Mouse (Mus musculus): Measurements from ENCODE around the gene Srgn. TPM values are rescaled to one million over a fixed set of nuclear protein-coding genes. Genes with fewer than 3 reads are reported as not detected.

The Srgn gene
- polyA plus RNA-seq, 1 experiment from 2014 or later = 38.8 TPM

GRCm38 (mm10) chr10:62550787-62551300, 23.6 kb upstream of the Srgn start:
- H3K4me3 ChIP-seq (ENCODE audit: low read depth, low read length) = no peak overlapping the region
- peaks cover 5% of the 10 kb centered on the region for H3K36me3 ChIP-seq (ENCODE audit: control insufficient read depth, insufficient read depth, low read length)
- H3K9me3 ChIP-seq (ENCODE audit: control insufficient read depth, low read length) = no peaks in the 10 kb centered on the region
- no peak overlapping the region for H3K4me2 ChIP-seq (ENCODE audit: low read depth, low read length)
- H3K27ac ChIP-seq (replicated peaks; ENCODE audit: low read depth, low read length) = no peak overlapping the region
- no peaks in the 10 kb centered on the region for H3K27me3 ChIP-seq (replicated peaks; ENCODE audit: control insufficient read depth, insufficient read depth, low read length)
- H3K9ac ChIP-seq (ENCODE audit: low read depth, low read length) = no peak overlapping the region
- no peak for ATAC-seq (ENCODE audit: low read depth)
- WGBS = 84% methylated on average over 7 of the region's 7 CpGs
- no peaks in the 10 kb centered on the region for H3K4me1 ChIP-seq (ENCODE audit: control insufficient read depth, insufficient read depth, low read length)
- no peak for DNase-seq (ENCODE audit: low spot score)

- ATAC-seq (ENCODE audit: low read depth) (no peak), DNase-seq (ENCODE audit: low spot score) (peak; percentile 13)
- H3K27me3 ChIP-seq (replicated peaks; ENCODE audit: control insufficient read depth, insufficient read depth, low read length) = no peaks in the 10 kb centered on the region
- no peak overlapping the region for H3K9ac ChIP-seq (ENCODE audit: low read depth, low read length)
- no peaks in the 10 kb centered on the region for H3K4me1 ChIP-seq (ENCODE audit: control insufficient read depth, insufficient read depth, low read length)
- no peaks in the 10 kb centered on the region for H3K9me3 ChIP-seq (ENCODE audit: control insufficient read depth, low read length)
- WGBS = 27% methylated on average over 15 of the region's 16 CpGs
- no peak overlapping the region for H3K27ac ChIP-seq (replicated peaks; ENCODE audit: low read depth, low read length)
- peaks cover 5% of the 10 kb centered on the region for H3K36me3 ChIP-seq (ENCODE audit: control insufficient read depth, insufficient read depth, low read length)
- no peak overlapping the region for H3K4me2 ChIP-seq (ENCODE audit: low read depth, low read length)
- H3K4me3 ChIP-seq (ENCODE audit: low read depth, low read length) = no peak overlapping the region
Measured at GRCm38 (mm10) chr10:62549523-62550166, 22.4 kb upstream of the Srgn start.

GRCm38 (mm10) chr10:62546441-62546840, 19.2 kb upstream of the Srgn start:
- no peak for ATAC-seq (ENCODE audit: low read depth)
- H3K27me3 ChIP-seq (replicated peaks; ENCODE audit: control insufficient read depth, insufficient read depth, low read length) = no peaks in the 10 kb centered on the region
- 58% methylated on average over 10 of the region's 10 CpGs for WGBS
- H3K36me3 ChIP-seq (ENCODE audit: control insufficient read depth, insufficient read depth, low read length) = no peaks in the 10 kb centered on the region
- H3K4me1 ChIP-seq (ENCODE audit: control insufficient read depth, insufficient read depth, low read length) = no peaks in the 10 kb centered on the region
- H3K9me3 ChIP-seq (ENCODE audit: control insufficient read depth, low read length) = no peaks in the 10 kb centered on the region
- no peak overlapping the region for H3K4me2 ChIP-seq (ENCODE audit: low read depth, low read length)
- H3K27ac ChIP-seq (replicated peaks; ENCODE audit: low read depth, low read length) = no peak overlapping the region
- H3K9ac ChIP-seq (ENCODE audit: low read depth, low read length) = peak overlapping the region; percentile 19; the same call in 1 of the 2 replicates
- no peak overlapping the region for H3K4me3 ChIP-seq (ENCODE audit: low read depth, low read length)
- DNase-seq (ENCODE audit: low spot score) = peak; percentile 57

- H3K4me3 ChIP-seq (ENCODE audit: low read depth, low read length) = no peak overlapping the region
- H3K9ac ChIP-seq (ENCODE audit: low read depth, low read length) = no peak overlapping the region
- DNase-seq (ENCODE audit: low spot score) (no peak), ATAC-seq (ENCODE audit: low read depth) (no peak)
- no peaks in the 10 kb centered on the region for H3K4me1 ChIP-seq (ENCODE audit: control insufficient read depth, insufficient read depth, low read length)
- no peaks in the 10 kb centered on the region for H3K9me3 ChIP-seq (ENCODE audit: control insufficient read depth, low read length)
- H3K27me3 ChIP-seq (replicated peaks; ENCODE audit: control insufficient read depth, insufficient read depth, low read length) = no peaks in the 10 kb centered on the region
- H3K27ac ChIP-seq (replicated peaks; ENCODE audit: low read depth, low read length) = no peak overlapping the region
- H3K36me3 ChIP-seq (ENCODE audit: control insufficient read depth, insufficient read depth, low read length) = no peaks in the 10 kb centered on the region
- H3K4me2 ChIP-seq (ENCODE audit: low read depth, low read length) = no peak overlapping the region
Measured at GRCm38 (mm10) chr10:62545759-62546158, 18.5 kb upstream of the Srgn start.

GRCm38 (mm10) chr10:62544316-62544715, 17.1 kb upstream of the Srgn start:
- Histone ChIP-seq H3K27me3 (replicated peaks; ENCODE audit: control insufficient read depth, insufficient read depth, low read length) (no peaks in the 10 kb centered on the region), H3K36me3 (ENCODE audit: control insufficient read depth, insufficient read depth, low read length) (no peaks in the 10 kb centered on the region), H3K4me2 (ENCODE audit: low read depth, low read length) (no peak overlapping the region), H3K4me1 (ENCODE audit: control insufficient read depth, insufficient read depth, low read length) (no peaks in the 10 kb centered on the region), H3K4me3 (ENCODE audit: low read depth, low read length) (no peak overlapping the region), H3K27ac (replicated peaks; ENCODE audit: low read depth, low read length) (no peak overlapping the region), H3K9me3 (ENCODE audit: control insufficient read depth, low read length) (no peaks in the 10 kb centered on the region), H3K9ac (ENCODE audit: low read depth, low read length) (no peak overlapping the region)
- ATAC-seq (ENCODE audit: low read depth) (no peak), DNase-seq (ENCODE audit: low spot score) (no peak)
- 90% methylated on average over 4 of the region's 4 CpGs for WGBS

- Histone ChIP-seq H3K4me2 (ENCODE audit: low read depth, low read length) (no peak overlapping the region), H3K4me1 (ENCODE audit: control insufficient read depth, insufficient read depth, low read length) (no peaks in the 10 kb centered on the region), H3K27me3 (replicated peaks; ENCODE audit: control insufficient read depth, insufficient read depth, low read length) (no peaks in the 10 kb centered on the region), H3K27ac (replicated peaks; ENCODE audit: low read depth, low read length) (no peak overlapping the region), H3K9me3 (ENCODE audit: control insufficient read depth, low read length) (no peaks in the 10 kb centered on the region), H3K9ac (ENCODE audit: low read depth, low read length) (no peak overlapping the region), H3K4me3 (ENCODE audit: low read depth, low read length) (no peak overlapping the region), H3K36me3 (ENCODE audit: control insufficient read depth, insufficient read depth, low read length) (no peaks in the 10 kb centered on the region)
- DNase-seq (ENCODE audit: low spot score) (no peak), ATAC-seq (ENCODE audit: low read depth) (no peak)
- 77% methylated on average over 12 of the region's 12 CpGs for WGBS
Measured at GRCm38 (mm10) chr10:62543399-62543808, 16.2 kb upstream of the Srgn start.

GRCm38 (mm10) chr10:62542928-62543327, 15.7 kb upstream of the Srgn start:
- DNase-seq (ENCODE audit: low spot score) (no peak), ATAC-seq (ENCODE audit: low read depth) (no peak)
- 91% methylated on average over 8 of the region's 8 CpGs for WGBS
- Histone ChIP-seq H3K9ac (ENCODE audit: low read depth, low read length) (no peak overlapping the region), H3K4me2 (ENCODE audit: low read depth, low read length) (no peak overlapping the region), H3K27ac (replicated peaks; ENCODE audit: low read depth, low read length) (no peak overlapping the region), H3K9me3 (ENCODE audit: control insufficient read depth, low read length) (no peaks in the 10 kb centered on the region), H3K4me3 (ENCODE audit: low read depth, low read length) (no peak overlapping the region), H3K36me3 (ENCODE audit: control insufficient read depth, insufficient read depth, low read length) (no peaks in the 10 kb centered on the region), H3K4me1 (ENCODE audit: control insufficient read depth, insufficient read depth, low read length) (no peaks in the 10 kb centered on the region), H3K27me3 (replicated peaks; ENCODE audit: control insufficient read depth, insufficient read depth, low read length) (no peaks in the 10 kb centered on the region)

GRCm38 (mm10) chr10:62542507-62542906, 15.3 kb upstream of the Srgn start:
- Histone ChIP-seq H3K36me3 (ENCODE audit: control insufficient read depth, insufficient read depth, low read length) (no peaks in the 10 kb centered on the region), H3K27ac (replicated peaks; ENCODE audit: low read depth, low read length) (no peak overlapping the region), H3K9me3 (ENCODE audit: control insufficient read depth, low read length) (no peaks in the 10 kb centered on the region), H3K4me1 (ENCODE audit: control insufficient read depth, insufficient read depth, low read length) (no peaks in the 10 kb centered on the region), H3K27me3 (replicated peaks; ENCODE audit: control insufficient read depth, insufficient read depth, low read length) (no peaks in the 10 kb centered on the region), H3K4me3 (ENCODE audit: low read depth, low read length) (no peak overlapping the region), H3K9ac (ENCODE audit: low read depth, low read length) (no peak overlapping the region), H3K4me2 (ENCODE audit: low read depth, low read length) (no peak overlapping the region)
- 93% methylated on average over 12 of the region's 12 CpGs for WGBS
- no peak for ATAC-seq (ENCODE audit: low read depth)
- no peak for DNase-seq (ENCODE audit: low spot score)

GRCm38 (mm10) chr10:62541499-62541898, 14.2 kb upstream of the Srgn start:
- H3K9me3 ChIP-seq (ENCODE audit: control insufficient read depth, low read length) = no peaks in the 10 kb centered on the region

More at GRCm38 (mm10) chr10:62541499-62541898, 14.2 kb upstream of the Srgn start:
- no peaks in the 10 kb centered on the region for H3K27me3 ChIP-seq (replicated peaks; ENCODE audit: control insufficient read depth, insufficient read depth, low read length)
- WGBS = 93% methylated on average over 12 of the region's 12 CpGs
- H3K4me2 ChIP-seq (ENCODE audit: low read depth, low read length) = no peak overlapping the region
- no peaks in the 10 kb centered on the region for H3K36me3 ChIP-seq (ENCODE audit: control insufficient read depth, insufficient read depth, low read length)
- no peak overlapping the region for H3K4me3 ChIP-seq (ENCODE audit: low read depth, low read length)
- H3K4me1 ChIP-seq (ENCODE audit: control insufficient read depth, insufficient read depth, low read length) = no peaks in the 10 kb centered on the region
- no peak overlapping the region for H3K27ac ChIP-seq (replicated peaks; ENCODE audit: low read depth, low read length)
- ATAC-seq (ENCODE audit: low read depth) (no peak), DNase-seq (ENCODE audit: low spot score) (no peak)
- no peak overlapping the region for H3K9ac ChIP-seq (ENCODE audit: low read depth, low read length)
